Mouse (Mus musculus): ENCODE results near the gene Olfr1130.
"Not testable (repeated sequence)": the region's sequence is repeated elsewhere in the genome, so short reads cannot be mapped to it uniquely, and the experiment has no call there.

Gene Olfr1130

GRCm38 (mm10) chr2:87605912-87606311, at the start of gene Olfr1130:
Gene Olfr1130 (plus strand): TSS chr2:87606212.
- DNase-seq: not testable (repeated sequence)

GRCm38 (mm10) chr2:87573602-87574001, 32.4 kb upstream of the Olfr1130 start, which contains the start of gene Olfr1129:
Gene Olfr1129 (plus strand): TSS chr2:87573902.
- DNase-seq: not testable (repeated sequence)

GRCm38 (mm10) chr2:87626804-87627203, 20.8 kb downstream of the Olfr1130 start, which contains the start of gene Olfr1131:
Gene Olfr1131 (plus strand): TSS chr2:87627104.
- DNase-seq: no peak

GRCm38 (mm10) chr2:87637435-87637834, 31.4 kb downstream of the Olfr1130 start, which contains the start of gene Olfr1132:
Gene Olfr1132 (minus strand): TSS chr2:87637535.
- no peak for DNase-seq

GRCm38 (mm10) chr2:87642441-87642840, 36.4 kb downstream of the Olfr1130 start:
- DNase-seq: no peak

- no peak for DNase-seq
Measured at GRCm38 (mm10) chr2:87647274-87647673, 41.3 kb downstream of the Olfr1130 start, which contains the start of gene Olfr1133. Gene Olfr1133 (minus strand): TSS chr2:87647374.

- DNase-seq: no peak
Measured at GRCm38 (mm10) chr2:87658360-87658759, 52.3 kb downstream of the Olfr1130 start, which contains the start of gene Olfr1134. Gene Olfr1134 (minus strand): TSS chr2:87658460.
